Mouse (Mus musculus) C2C12 (cell line): Measurements from ENCODE around the gene Rln1.

Source experiments
- CTCF ChIP-seq: IDR thresholded peaks from one replicate; pipeline ENCODE4 v1.5.1; 2011; ENCODE audit not compliant: control insufficient read depth, insufficient read depth, insufficient read length
- MAX ChIP-seq: IDR thresholded peaks from one replicate; pipeline ENCODE4 v1.6.1; 2011; ENCODE audit warnings: mild to moderate bottlenecking, control low read depth
- MYOD1 ChIP-seq: IDR thresholded peaks from one replicate; pipeline ENCODE4 v1.6.1; 2011; ENCODE audit warnings: low read depth; ENCODE audit not compliant: control insufficient read depth, insufficient read length
- USF1 ChIP-seq: IDR thresholded peaks from one replicate; pipeline ENCODE4 v1.6.1; 2011; ENCODE audit warnings: low read depth, mild to moderate bottlenecking, control low read depth, moderate library complexity

- TF ChIP-seq MYOD1 (no peak), CTCF (no peak), USF1 (no peak), MAX (no peak)
Measured at GRCm38 (mm10) chr19:29334068-29334745, at the start of gene Rln1.
